Mouse (Mus musculus): ENCODE data around the gene Fam53b.

GRCm38 (mm10) chr7:132775333-132775732, 38.4 kb downstream of the Fam53b start:
- TF ChIP-seq POLR2A (IDR thresholded peaks at IDR 0.05; ENCODE audit: borderline replicate concordance, extremely low read depth, low read depth, low read length) (no peak), CTCF (IDR thresholded peaks at IDR 0.05; ENCODE audit: insufficient read depth, low read length) (no peak)

Data from lung, adult 2 months (tissue).